Mouse (Mus musculus): Measurements from ENCODE around the gene Lman1l. TPM values are rescaled to one million over a fixed set of nuclear protein-coding genes. Genes with fewer than 3 reads are reported as not detected.

Gene Lman1l
- polyA plus RNA-seq, 1 experiment from 2014 or later = not detected

GRCm38 (mm10) chr9:57598851-57599563 lies 21.6 kb downstream of the Lman1l start:
- Histone ChIP-seq H3K9me3 (ENCODE audit: control insufficient read depth, low read length) (no peaks in the 10 kb centered on the region), H3K4me3 (ENCODE audit: low read length) (no peak overlapping the region), H3K4me1 (ENCODE audit: control insufficient read depth, insufficient read depth, low read length) (peaks cover 27% of the 10 kb centered on the region), H3K4me2 (ENCODE audit: low read depth, low read length) (no peak overlapping the region), H3K27ac (ENCODE audit: low read length) (no peak overlapping the region), H3K36me3 (ENCODE audit: control insufficient read depth, insufficient read depth, low read length) (no peaks in the 10 kb centered on the region), H3K9ac (ENCODE audit: low read depth, low read length) (0 out of 2 replicates have a peak overlapping the region, but pooled peaks have one; percentile 13), H3K27me3 (replicated peaks; ENCODE audit: control insufficient read depth, insufficient read depth, low read length) (no peaks in the 10 kb centered on the region)
- 57% methylated on average over 8 of the region's 8 CpGs for WGBS
- no peak for ATAC-seq

- Histone ChIP-seq H3K9me3 (ENCODE audit: control insufficient read depth, low read length) (no peaks in the 10 kb centered on the region), H3K27me3 (replicated peaks; ENCODE audit: control insufficient read depth, insufficient read depth, low read length) (no peaks in the 10 kb centered on the region), H3K27ac (ENCODE audit: low read length) (no peak overlapping the region), H3K4me1 (ENCODE audit: control insufficient read depth, insufficient read depth, low read length) (peaks cover 27% of the 10 kb centered on the region), H3K36me3 (ENCODE audit: control insufficient read depth, insufficient read depth, low read length) (0 out of 2 replicates have a peak, but pooled peaks cover under 1% of the 10 kb centered on the region), H3K4me2 (ENCODE audit: low read depth, low read length) (no peak overlapping the region), H3K4me3 (ENCODE audit: low read length) (no peak overlapping the region), H3K9ac (ENCODE audit: low read depth, low read length) (no peak overlapping the region)
- 27% methylated on average over 4 of the region's 4 CpGs for WGBS
- ATAC-seq = no peak
These were observed 22.6 kb downstream of the Lman1l start for GRCm38 (mm10) chr9:57597929-57598382.

DNA sequence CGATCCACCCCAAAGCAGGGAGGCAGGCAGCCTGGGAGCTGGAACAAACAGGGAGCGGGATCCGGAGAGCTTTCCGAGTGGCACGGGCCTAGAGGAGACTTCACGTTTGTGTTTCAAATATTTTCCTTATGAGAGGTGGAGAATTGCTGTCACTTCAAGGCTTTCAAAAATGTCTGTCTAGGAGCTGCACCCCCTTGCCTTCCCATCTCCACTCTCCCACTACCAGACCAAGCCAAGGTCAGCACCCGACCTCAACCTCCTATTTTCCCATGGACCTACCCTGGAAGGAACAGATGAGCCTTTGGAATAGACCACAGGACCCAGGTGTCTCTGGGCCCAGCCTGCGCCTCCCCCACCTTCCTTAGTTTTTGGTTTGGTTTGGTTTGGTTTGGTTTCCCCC lies 23.3 kb downstream of the Lman1l start:
- peaks cover 27% of the 10 kb centered on the region for H3K4me1 ChIP-seq (ENCODE audit: control insufficient read depth, insufficient read depth, low read length)
- H3K27ac ChIP-seq (ENCODE audit: low read length) = no peak overlapping the region
- 78% methylated on average over 8 of the region's 8 CpGs for WGBS
- H3K27me3 ChIP-seq (replicated peaks; ENCODE audit: control insufficient read depth, insufficient read depth, low read length) = no peaks in the 10 kb centered on the region
- no peaks in the 10 kb centered on the region for H3K9me3 ChIP-seq (ENCODE audit: control insufficient read depth, low read length)
- H3K4me2 ChIP-seq (ENCODE audit: low read depth, low read length) = no peak overlapping the region
- H3K9ac ChIP-seq (ENCODE audit: low read depth, low read length) = no peak overlapping the region
- H3K4me3 ChIP-seq (ENCODE audit: low read length) = no peak overlapping the region
- no peak for ATAC-seq
- H3K36me3 ChIP-seq (ENCODE audit: control insufficient read depth, insufficient read depth, low read length) = 0 out of 2 replicates have a peak, but pooled peaks cover 3% of the 10 kb centered on the region

DNA sequence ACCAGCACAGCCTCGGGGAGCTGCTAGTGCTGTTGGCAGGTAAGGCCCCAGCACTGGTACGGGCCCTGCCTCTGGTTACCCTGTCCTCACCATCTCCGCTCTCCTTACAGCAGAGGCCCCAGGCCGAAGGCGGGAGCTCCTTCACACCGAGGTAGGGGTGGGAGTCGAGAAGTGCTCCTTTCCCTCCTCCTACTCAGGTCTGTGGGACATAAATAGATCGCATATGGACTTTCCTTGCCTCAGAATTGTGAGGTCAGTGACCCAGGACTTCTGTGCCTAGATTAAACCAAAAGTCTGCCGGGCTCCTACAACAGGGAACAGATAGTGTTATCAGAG lies 26.4 kb downstream of the Lman1l start:
- Histone ChIP-seq H3K36me3 (ENCODE audit: control insufficient read depth, insufficient read depth, low read length) (0 out of 2 replicates have a peak, but pooled peaks cover 9% of the 10 kb centered on the region), H3K4me1 (ENCODE audit: control insufficient read depth, insufficient read depth, low read length) (peaks cover 15% of the 10 kb centered on the region; the same call in 1 of the 2 replicates), H3K27ac (ENCODE audit: low read length) (no peak overlapping the region), H3K9me3 (ENCODE audit: control insufficient read depth, low read length) (no peaks in the 10 kb centered on the region), H3K4me3 (ENCODE audit: low read length) (no peak overlapping the region), H3K4me2 (ENCODE audit: low read depth, low read length) (no peak overlapping the region), H3K27me3 (replicated peaks; ENCODE audit: control insufficient read depth, insufficient read depth, low read length) (no peaks in the 10 kb centered on the region), H3K9ac (ENCODE audit: low read depth, low read length) (no peak overlapping the region)
- no peak for ATAC-seq
- 75% methylated on average over 9 of the region's 9 CpGs for WGBS

GRCm38 (mm10) chr9:57593454-57594173 lies 27.0 kb downstream of the Lman1l start:
- Histone ChIP-seq H3K9me3 (ENCODE audit: control insufficient read depth, low read length) (no peaks in the 10 kb centered on the region), H3K4me3 (ENCODE audit: low read length) (no peak overlapping the region), H3K4me1 (ENCODE audit: control insufficient read depth, insufficient read depth, low read length) (peaks cover 16% of the 10 kb centered on the region), H3K27me3 (replicated peaks; ENCODE audit: control insufficient read depth, insufficient read depth, low read length) (no peaks in the 10 kb centered on the region), H3K4me2 (ENCODE audit: low read depth, low read length) (no peak overlapping the region), H3K27ac (ENCODE audit: low read length) (no peak overlapping the region), H3K9ac (ENCODE audit: low read depth, low read length) (no peak overlapping the region), H3K36me3 (ENCODE audit: control insufficient read depth, insufficient read depth, low read length) (0 out of 2 replicates have a peak, but pooled peaks cover 9% of the 10 kb centered on the region)
- ATAC-seq = peak; percentile 27; the same call in 1 of the 2 replicates
- WGBS = 51% methylated on average over 12 of the region's 12 CpGs

DNA sequence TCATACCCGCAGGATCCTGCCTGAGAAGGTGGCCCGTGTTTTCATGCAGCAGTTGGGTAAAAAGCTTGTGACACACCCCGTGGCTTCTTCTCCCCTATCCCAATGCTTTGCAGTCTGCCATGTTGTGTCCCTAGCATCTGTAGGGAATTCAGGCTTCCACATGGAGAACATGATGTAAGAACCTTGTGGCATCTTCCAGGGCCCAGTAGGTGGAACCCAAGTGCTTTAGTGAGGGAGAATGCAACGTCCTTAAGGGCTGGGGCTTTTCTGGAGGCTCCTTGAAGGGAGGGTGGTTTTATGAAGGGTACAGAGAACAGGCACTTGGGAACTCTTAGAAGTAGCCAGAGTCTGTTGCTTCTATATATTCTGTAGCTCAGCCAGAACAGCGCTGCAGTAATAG lies 29.8 kb downstream of the Lman1l start:
- H3K4me1 ChIP-seq (ENCODE audit: control insufficient read depth, insufficient read depth, low read length) = peaks cover 17% of the 10 kb centered on the region
- H3K27me3 ChIP-seq (replicated peaks; ENCODE audit: control insufficient read depth, insufficient read depth, low read length) = no peaks in the 10 kb centered on the region
- no peak overlapping the region for H3K4me3 ChIP-seq (ENCODE audit: low read length)
- 38% methylated on average over 5 of the region's 5 CpGs for WGBS
- no peak for ATAC-seq
- H3K36me3 ChIP-seq (ENCODE audit: control insufficient read depth, insufficient read depth, low read length) = 0 out of 2 replicates have a peak, but pooled peaks cover 10% of the 10 kb centered on the region
- H3K27ac ChIP-seq (ENCODE audit: low read length) = no peak overlapping the region
- no peaks in the 10 kb centered on the region for H3K9me3 ChIP-seq (ENCODE audit: control insufficient read depth, low read length)
- H3K9ac ChIP-seq (ENCODE audit: low read depth, low read length) = no peak overlapping the region
- H3K4me2 ChIP-seq (ENCODE audit: low read depth, low read length) = no peak overlapping the region

- H3K36me3 ChIP-seq (ENCODE audit: control insufficient read depth, insufficient read depth, low read length) = 0 out of 2 replicates have a peak, but pooled peaks cover 12% of the 10 kb centered on the region
- H3K27ac ChIP-seq (ENCODE audit: low read length) = peak within 1 kb of the TSS; percentile 89
- 0% methylated on average over 58 of the region's 58 CpGs for WGBS
- no peaks in the 10 kb centered on the region for H3K9me3 ChIP-seq (ENCODE audit: control insufficient read depth, low read length)
- peak within 1 kb of the TSS; percentile 81 for H3K4me3 ChIP-seq (ENCODE audit: low read length)
- peak within 1 kb of the TSS; percentile 92 for H3K4me2 ChIP-seq (ENCODE audit: low read depth, low read length)
- H3K4me1 ChIP-seq (ENCODE audit: control insufficient read depth, insufficient read depth, low read length) = peaks cover 17% of the 10 kb centered on the region
- H3K9ac ChIP-seq (ENCODE audit: low read depth, low read length) = peak within 1 kb of the TSS; percentile 88
- ATAC-seq = peak; percentile 91
- H3K27me3 ChIP-seq (replicated peaks; ENCODE audit: control insufficient read depth, insufficient read depth, low read length) = no peaks in the 10 kb centered on the region
These were observed 31.1 kb downstream of the Lman1l start, which contains the start of gene Ulk3 for GRCm38 (mm10) chr9:57589224-57590126. TSS of gene Ulk3 (plus strand) at chr9:57589452.

DNA sequence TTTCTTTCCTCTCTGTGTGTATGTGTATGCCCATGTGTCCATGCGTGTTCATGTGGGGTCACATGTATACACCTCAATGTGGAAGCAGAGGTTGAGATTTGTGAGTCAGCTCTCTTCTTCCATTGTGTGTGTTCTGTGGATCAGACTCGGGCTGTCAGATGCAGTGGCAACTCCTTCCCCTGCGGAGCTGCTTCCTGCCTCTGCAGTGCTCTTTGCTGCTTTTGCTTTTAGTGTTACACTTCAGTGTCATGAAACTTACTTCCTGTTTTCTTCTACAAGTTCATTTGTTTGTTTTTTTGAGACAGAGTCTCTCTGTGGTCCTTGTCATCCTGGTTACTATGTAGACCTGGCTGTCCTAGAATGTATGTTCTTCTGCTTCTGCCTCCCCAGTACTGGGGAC lies 35.6 kb downstream of the Lman1l start:
- Histone ChIP-seq H3K36me3 (ENCODE audit: control insufficient read depth, insufficient read depth, low read length) (peaks cover 8% of the 10 kb centered on the region), H3K27me3 (replicated peaks; ENCODE audit: control insufficient read depth, insufficient read depth, low read length) (no peaks in the 10 kb centered on the region), H3K9me3 (ENCODE audit: control insufficient read depth, low read length) (no peaks in the 10 kb centered on the region), H3K27ac (ENCODE audit: low read length) (no peak overlapping the region), H3K4me1 (ENCODE audit: control insufficient read depth, insufficient read depth, low read length) (peaks cover 11% of the 10 kb centered on the region), H3K4me2 (ENCODE audit: low read depth, low read length) (no peak overlapping the region), H3K4me3 (ENCODE audit: low read length) (no peak overlapping the region), H3K9ac (ENCODE audit: low read depth, low read length) (no peak overlapping the region)
- 87% methylated on average over 3 of the region's 3 CpGs for WGBS
- ATAC-seq = no peak
